Mouse (Mus musculus) cerebellum, adult 11 months (tissue): ENCODE data around the gene Eif4ebp2.
A peak's percentile ranks its signal among the peaks of the same experiment; 100 is the strongest.

Experiments used
- DNase-seq: peaks from one replicate; pipeline ENCODE4 v3.0.0; 2022

Eif4ebp2 gene

GRCm38 (mm10) chr10:61417046-61417445 lies 35.4 kb downstream of the Eif4ebp2 start:
- no peak for DNase-seq

- DNase-seq, result no peak
These were observed 35.9 kb downstream of the Eif4ebp2 start for GRCm38 (mm10) chr10:61416561-61416960.

- no peak for DNase-seq
These were observed 36.6 kb downstream of the Eif4ebp2 start for GRCm38 (mm10) chr10:61415890-61416289.

- DNase-seq, result no peak
These were observed 37.2 kb downstream of the Eif4ebp2 start for GRCm38 (mm10) chr10:61415240-61415639.

- no peak for DNase-seq
These were observed 39.4 kb downstream of the Eif4ebp2 start for GRCm38 (mm10) chr10:61412910-61413625.

GRCm38 (mm10) chr10:61410193-61410592 lies 42.3 kb downstream of the Eif4ebp2 start:
- no peak for DNase-seq

- no peak for DNase-seq
These were observed 42.7 kb downstream of the Eif4ebp2 start for GRCm38 (mm10) chr10:61409776-61410175.

GRCm38 (mm10) chr10:61405958-61406357 lies 46.5 kb downstream of the Eif4ebp2 start:
- no peak for DNase-seq

GRCm38 (mm10) chr10:61402911-61403310 lies 49.5 kb downstream of the Eif4ebp2 start:
- no peak for DNase-seq

- no peak for DNase-seq
These were observed 50.0 kb downstream of the Eif4ebp2 start for GRCm38 (mm10) chr10:61402480-61402879.

GRCm38 (mm10) chr10:61400407-61400806 lies 52.1 kb downstream of the Eif4ebp2 start:
- no peak for DNase-seq

GRCm38 (mm10) chr10:61399156-61399734 lies 53.2 kb downstream of the Eif4ebp2 start:
- DNase-seq, result peak; percentile 52

GRCm38 (mm10) chr10:61398125-61398524 lies 54.3 kb downstream of the Eif4ebp2 start:
- no peak for DNase-seq

- DNase-seq, result no peak
These were observed 57.9 kb downstream of the Eif4ebp2 start for GRCm38 (mm10) chr10:61394476-61395136.

- DNase-seq, result no peak
These were observed 59.9 kb downstream of the Eif4ebp2 start for GRCm38 (mm10) chr10:61392584-61392983.

- no peak for DNase-seq
These were observed 62.3 kb downstream of the Eif4ebp2 start for GRCm38 (mm10) chr10:61390148-61390547.

- DNase-seq, result no peak
These were observed 63.4 kb downstream of the Eif4ebp2 start for GRCm38 (mm10) chr10:61389020-61389419.

- no peak for DNase-seq
These were observed 66.2 kb downstream of the Eif4ebp2 start for GRCm38 (mm10) chr10:61386284-61386683.

GRCm38 (mm10) chr10:61385174-61385573 lies 67.3 kb downstream of the Eif4ebp2 start:
- DNase-seq, result no peak

- DNase-seq, result no peak
These were observed 68.8 kb downstream of the Eif4ebp2 start for GRCm38 (mm10) chr10:61383715-61384047.

- peak; percentile 55 for DNase-seq
These were observed 69.3 kb downstream of the Eif4ebp2 start, which contains the start of gene Pald1 for GRCm38 (mm10) chr10:61383021-61383714. Gene Pald1, minus strand, starts transcription at chr10:61383530.

- DNase-seq, result no peak
These were observed 70.2 kb downstream of the Eif4ebp2 start for GRCm38 (mm10) chr10:61382281-61382731.

- DNase-seq, result no peak
These were observed 70.6 kb downstream of the Eif4ebp2 start for GRCm38 (mm10) chr10:61381823-61382222.
